Mouse (Mus musculus) ES-E14 (cell line): Measurements from ENCODE around the gene Tpst2. TPM values are rescaled to one million over a fixed set of nuclear protein-coding genes. Genes with fewer than 3 reads are reported as not detected.

Source experiments
- DNase-seq: peaks from one replicate; pipeline ENCODE4 v3.0.0-alpha.2; 2013; ENCODE audit warnings: low read depth, low spot score
- H3K27ac ChIP-seq: 2 replicates; pipeline ENCODE4 v1.5.1; 2012; ENCODE audit warnings: low read depth, mild to moderate bottlenecking, low read length, moderate library complexity, mixed read lengths; ENCODE audit not compliant: poor library complexity, insufficient read depth, severe bottlenecking
- H3K36me3 ChIP-seq: 2 replicates; pipeline ENCODE4 v1.6.1; 2012; ENCODE audit warnings: mild to moderate bottlenecking, low read length, moderate library complexity, mixed read lengths; ENCODE audit not compliant: control insufficient read depth, poor library complexity, insufficient read depth, severe bottlenecking
- H3K4me1 ChIP-seq, 2 experiments: fragments of 150-350 bp in 1 of 2; sonication (generic) in 1 of 2; 2 replicates each; pipeline ENCODE4 v1.6.1; 2012; ENCODE audit warnings: low read length in 2 of 2, mild to moderate bottlenecking in 1 of 2, mixed read lengths in 1 of 2; ENCODE audit not compliant: control insufficient read depth in 2 of 2, insufficient read depth in 2 of 2, poor library complexity in 1 of 2
- H3K4me3 ChIP-seq, 2 experiments: fragments of 150-350 bp in 1 of 2; sonication (generic) in 1 of 2; 2 replicates each; pipeline ENCODE4 v1.5.1; 2012; ENCODE audit warnings: low read length in 2 of 2, low read depth in 1 of 2, mild to moderate bottlenecking in 1 of 2, mixed read lengths in 1 of 2; ENCODE audit not compliant: insufficient read depth in 1 of 2, poor library complexity in 1 of 2, severe bottlenecking in 1 of 2
- H3K9ac ChIP-seq: 2 replicates; pipeline ENCODE4 v1.6.1; 2012; ENCODE audit warnings: low read depth, mild to moderate bottlenecking, low read length, mixed read lengths; ENCODE audit not compliant: poor library complexity, insufficient read depth, severe bottlenecking
- H3K9me3 ChIP-seq: fragments of 150-350 bp; sonication (generic); 2 replicates; pipeline ENCODE4 v1.6.1; 2012; ENCODE audit warnings: low read depth, mild to moderate bottlenecking, low read length; ENCODE audit not compliant: control insufficient read depth, insufficient read depth
- CHD2 ChIP-seq: IDR thresholded peaks from 2 replicates; pipeline ENCODE4 v1.6.1; 2014; ENCODE audit warnings: mild to moderate bottlenecking, low read depth, low read length, inconsistent platforms
- HCFC1 ChIP-seq: IDR thresholded peaks from 2 replicates; pipeline ENCODE4 v1.6.1; 2012; ENCODE audit warnings: low read length, inconsistent platforms, borderline replicate concordance; ENCODE audit not compliant: insufficient read depth
- MAFK ChIP-seq: IDR thresholded peaks from 2 replicates; pipeline ENCODE4 v1.6.1; 2014; ENCODE audit warnings: mild to moderate bottlenecking, low read depth, low read length, inconsistent platforms; ENCODE audit not compliant: insufficient read depth
- ZC3H11A ChIP-seq: IDR thresholded peaks from 2 replicates; pipeline ENCODE4 v1.6.1; 2012; ENCODE audit warnings: low read depth, mild to moderate bottlenecking, inconsistent platforms, low read length, borderline replicate concordance
- ZNF384 ChIP-seq: IDR thresholded peaks from 2 replicates; pipeline ENCODE4 v1.6.1; 2012; ENCODE audit warnings: low read depth, low read length, inconsistent platforms
- in situ Hi-C, 2 experiments: fragments of 600-800 bp; cut with MboI; formaldehyde crosslinking; loops; one replicate each; pipeline ENCODE4 v1.15.1; 2025; ENCODE audit warnings: low sequenced_read_pairs in 2 of 2, inconsistent platforms in 1 of 2; ENCODE audit not compliant: unreplicated experiment in 2 of 2
- total RNA-seq: library from RNA; depleted of rRNA; stranded (reverse); fragments of 300-350 nt; gene quantifications from 2 replicates; pipeline ENCODE4 v1.2.3, GENCODE M21; 2012

The Tpst2 gene
- total RNA-seq, 1 experiment = 82.7 TPM

- Histone ChIP-seq H3K4me1 (peaks cover 4 to 44% of the 10 kb centered on the region in 2 experiments), H3K9ac (no peak overlapping the region), H3K36me3 (no peaks in the 10 kb centered on the region; the same call in 1 of the 2 replicates), H3K9me3 (no peaks in the 10 kb centered on the region), H3K4me3 (no peak overlapping the region), H3K27ac (no peak overlapping the region; the same call in 1 of the 2 replicates)
- in situ Hi-C loops = no loop called here
- TF ChIP-seq MAFK (no peak), ZNF384 (no peak), CHD2 (no peak), HCFC1 (no peak), ZC3H11A (no peak)
- DNase-seq = no peak
These were observed 12.0 kb downstream of the Tpst2 start for GRCm38 (mm10) chr5:112288193-112289141.

GRCm38 (mm10) chr5:112289236-112289635 lies 12.7 kb downstream of the Tpst2 start:
- no peak for DNase-seq
- no peak for TF ChIP-seq CHD2
- TF ChIP-seq HCFC1 = no peak
- TF ChIP-seq ZNF384 = no peak
- TF ChIP-seq ZC3H11A = no peak
- in situ Hi-C loops = no loop called here
- Histone ChIP-seq H3K9ac (no peak overlapping the region), H3K36me3 (no peaks in the 10 kb centered on the region; the same call in 1 of the 2 replicates), H3K9me3 (no peaks in the 10 kb centered on the region), H3K4me1 (peaks cover 3 to 45% of the 10 kb centered on the region in 2 experiments; a peak in 3 of 4 replicates), H3K4me3 (no peak overlapping the region), H3K27ac (no peak overlapping the region)

- no peak for DNase-seq
- in situ Hi-C loops = no loop called here
- H3K36me3 ChIP-seq = no peaks in the 10 kb centered on the region; the same call in 1 of the 2 replicates
- TF ChIP-seq HCFC1 = no peak
- TF ChIP-seq CHD2 = no peak
- TF ChIP-seq ZC3H11A = no peak
- no peak for TF ChIP-seq ZNF384
- no peak overlapping the region for H3K9ac ChIP-seq
- H3K27ac ChIP-seq = no peak overlapping the region
- H3K4me3 ChIP-seq = no peak overlapping the region
- peaks cover 3 to 46% of the 10 kb centered on the region in 2 experiments; a peak in 3 of 4 replicates for H3K4me1 ChIP-seq
- H3K9me3 ChIP-seq = no peaks in the 10 kb centered on the region
These were observed 13.5 kb downstream of the Tpst2 start for GRCm38 (mm10) chr5:112289819-112290535.

- no peak overlapping the region for H3K27ac ChIP-seq
- no peaks in the 10 kb centered on the region; the same call in 1 of the 2 replicates for H3K36me3 ChIP-seq
- TF ChIP-seq HCFC1 (no peak), ZNF384 (no peak), MAFK (no peak), ZC3H11A (no peak), CHD2 (no peak)
- H3K4me3 ChIP-seq = no peak overlapping the region
- DNase-seq = no peak
- H3K9ac ChIP-seq = no peak overlapping the region
- H3K9me3 ChIP-seq = no peaks in the 10 kb centered on the region
- in situ Hi-C loops = no loop called here
- H3K4me1 ChIP-seq = peaks cover 5 to 48% of the 10 kb centered on the region in 2 experiments
These were observed 14.0 kb downstream of the Tpst2 start for GRCm38 (mm10) chr5:112290536-112290880.
